Mouse (Mus musculus) stomach, embryonic 15.5 days (tissue): ENCODE data around the gene Zscan4f. TPM values are rescaled to one million over a fixed set of nuclear protein-coding genes. Genes with fewer than 3 reads are reported as not detected.
"Not testable (repeated sequence)": the region's sequence is repeated elsewhere in the genome, so short reads cannot be mapped to it uniquely, and the experiment has no call there.

Experiments used
- ATAC-seq: fragments of 200-750 bp; cut with Nextera tagmentation; 2 replicates; pipeline ENCODE4 v1.8.0; 2017; ENCODE audit warnings: low read depth, moderate number of reproducible peaks, moderate TSS enrichment; ENCODE audit not compliant: insufficient read depth, low FRiP score
- H3K27ac ChIP-seq: fragments of 300-500 bp; sonication (generic); 2 replicates; pipeline ENCODE4 v1.5.1; 2015; ENCODE audit warnings: mild to moderate bottlenecking, inconsistent platforms
- H3K27me3 ChIP-seq: fragments of 300-500 bp; sonication (generic); replicated peaks from 2 replicates; pipeline ENCODE4 v1.6.1; 2015; ENCODE audit warnings: inconsistent platforms
- H3K36me3 ChIP-seq: fragments of 300-500 bp; sonication (generic); 2 replicates; pipeline ENCODE4 v1.6.1; 2015; ENCODE audit warnings: inconsistent platforms
- H3K4me1 ChIP-seq: fragments of 300-500 bp; sonication (generic); 2 replicates; pipeline ENCODE4 v1.6.1; 2015; ENCODE audit warnings: inconsistent platforms
- H3K4me2 ChIP-seq: fragments of 300-500 bp; sonication (generic); 2 replicates; pipeline ENCODE4 v1.6.1; 2015; ENCODE audit warnings: mild to moderate bottlenecking, inconsistent platforms
- H3K4me3 ChIP-seq: fragments of 300-500 bp; sonication (generic); replicated peaks from 2 replicates; pipeline ENCODE4 v1.5.1; 2015; ENCODE audit warnings: inconsistent platforms
- H3K9ac ChIP-seq: fragments of 300-500 bp; sonication (generic); 2 replicates; pipeline ENCODE4 v1.6.1; 2015; ENCODE audit warnings: inconsistent platforms
- H3K9me3 ChIP-seq: fragments of 300-500 bp; sonication (generic); 2 replicates; pipeline ENCODE4 v1.6.1; 2016; ENCODE audit warnings: inconsistent platforms
- WGBS: fragments of 180-500 bp; shearing (Covaris S2); methylation state at CpG from one replicate; pipeline ENCODE4 v1.1.7; 2015; 5-methylcytosine and 5-hydroxymethylcytosine counted together
- microRNA-seq: library from miRNA; unstranded; fragments of <30 nt; microRNA quantifications from one replicate; pipeline ENCODE4, GENCODE M21; 2016
- polyA plus RNA-seq: library from polyadenylated mRNA; unstranded; fragments of >200 nt; fragmentation: Nextera tagmentation; extraction: Ambion mirVana; gene quantifications from 2 replicates; pipeline ENCODE4 v1.2.1, GENCODE M21; 2015

Zscan4f gene
- not detected in 2 replicates for polyA plus RNA-seq

DNA sequence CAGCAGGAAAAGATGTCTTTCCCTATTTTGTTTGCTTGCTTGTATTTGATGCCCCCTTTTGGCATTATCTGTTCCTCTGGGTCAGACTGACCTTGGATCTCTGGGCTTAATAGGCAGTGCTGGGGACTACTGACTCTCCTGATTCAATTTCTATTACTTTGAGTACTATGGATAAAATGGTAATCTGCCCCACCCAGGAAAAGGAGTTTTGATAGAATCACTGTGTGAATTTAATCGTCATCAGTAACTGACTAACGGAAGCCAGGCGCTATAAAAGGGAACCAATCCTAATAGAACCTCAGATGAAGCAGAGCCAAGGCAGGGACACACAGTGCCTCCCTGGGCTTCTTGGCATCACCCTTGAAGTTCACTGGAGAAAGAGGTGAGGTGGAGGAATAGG, at the start of gene Zscan4f:
TSS of gene Zscan4f (plus strand) at position 301 of the 400 bp plus-strand sequence.
- not testable (repeated sequence) for H3K4me2 ChIP-seq, ATAC-seq, H3K4me1 ChIP-seq, H3K27ac ChIP-seq, H3K4me3 ChIP-seq, H3K9ac ChIP-seq, H3K36me3 ChIP-seq, H3K9me3 ChIP-seq, H3K27me3 ChIP-seq
- WGBS = 90% methylated on average over 3 of the region's 3 CpGs

GRCm38 (mm10) chr7:11384641-11385040, 13.1 kb upstream of the Zscan4f start:
- not testable (repeated sequence) for H3K4me3 ChIP-seq, H3K27ac ChIP-seq, H3K36me3 ChIP-seq, H3K27me3 ChIP-seq, ATAC-seq, H3K9ac ChIP-seq, H3K4me2 ChIP-seq, H3K9me3 ChIP-seq, H3K4me1 ChIP-seq

Small RNAs within 50 kb of the gene (microRNA-seq; reads per million reads assigned to microRNA genes)
- gene Gm23087 = not detected

Other genes with a start within 250 kb of the Zscan4f start
- not detected in 2 replicates for gene Zscan4d, start 231.8 kb upstream of the Zscan4f start, polyA plus RNA-seq
- not detected in 2 replicates for gene Zscan4e, start 87.2 kb upstream of the Zscan4f start, polyA plus RNA-seq
- gene Zscan4-ps2, start 116.4 kb downstream of the Zscan4f start, polyA plus RNA-seq = not detected in 2 replicates
- not detected in 2 replicates for gene Zscan4-ps3, start 211.4 kb downstream of the Zscan4f start, polyA plus RNA-seq